Mouse (Mus musculus) lung, postnatal 36 days (tissue): ENCODE measurements around the gene Gm3411.
"Not testable (repeated sequence)": the region's sequence is repeated elsewhere in the genome, so short reads cannot be mapped to it uniquely, and the experiment has no call there.

Source experiments
- DNase-seq: peaks from one replicate; pipeline ENCODE4 v3.0.0; 2022; ENCODE audit warnings: mixed read lengths

The Gm3411 gene

DNA sequence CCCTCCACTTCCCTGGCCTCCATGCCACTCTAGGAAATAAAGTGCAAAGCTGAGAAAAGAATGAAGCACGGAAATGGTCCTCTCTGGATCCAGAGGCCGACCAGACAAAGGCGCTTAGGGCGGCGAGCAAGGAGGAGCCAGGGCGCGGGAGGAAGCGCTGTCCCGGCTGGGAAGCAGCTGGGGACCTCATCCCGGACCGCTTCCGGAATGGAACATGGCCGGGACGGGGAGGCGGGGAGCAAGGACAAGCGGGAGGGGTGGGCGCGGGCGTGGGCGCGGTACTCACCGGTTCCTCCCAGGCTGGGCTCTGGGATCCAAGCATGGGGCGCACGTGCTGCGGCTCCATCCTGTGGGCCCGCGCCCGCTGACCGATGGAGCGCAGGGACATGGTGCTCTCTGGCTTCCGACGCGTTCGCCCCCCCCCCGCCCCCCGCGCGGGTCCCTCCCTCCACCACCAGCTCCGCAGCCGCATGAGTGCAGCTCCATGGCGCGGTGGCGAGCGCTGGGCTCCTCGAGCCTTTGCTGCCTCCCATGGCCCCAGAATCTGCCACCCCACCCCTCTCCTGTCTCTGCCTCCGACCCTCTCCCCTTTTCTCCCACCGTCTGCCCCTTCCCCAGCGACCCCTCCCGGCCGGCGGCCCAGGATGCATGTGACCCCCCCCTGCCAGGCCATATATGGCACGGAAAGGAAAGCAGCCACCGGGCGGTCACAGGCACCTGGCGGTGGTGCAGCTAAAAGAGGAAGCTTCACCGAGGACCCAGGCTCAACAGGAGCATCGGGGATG, at the start of gene Gm3411:
Gene Gm3411 (minus strand): TSS at position 320 of the 785 bp plus-strand sequence.
- peak; percentile 27 for DNase-seq

DNA sequence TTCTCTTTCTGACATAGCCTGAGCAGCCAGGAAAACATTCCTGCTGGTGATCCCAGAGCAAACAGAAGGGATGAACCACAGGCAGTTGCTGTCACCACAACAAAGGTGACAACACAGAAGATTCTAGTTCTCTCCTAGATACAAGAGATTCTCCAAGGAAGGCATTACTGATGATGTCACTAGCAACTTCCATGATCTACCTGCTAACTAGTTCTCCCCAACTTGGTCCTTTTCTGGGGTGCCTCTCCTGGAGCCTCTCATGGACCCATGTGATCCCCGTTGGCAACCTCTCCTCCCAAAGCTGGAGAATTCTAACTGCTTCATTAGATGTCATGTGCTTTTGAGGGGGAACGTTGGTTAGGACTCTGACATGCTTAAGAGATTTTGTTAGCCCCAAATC, 17.7 kb upstream of the Gm3411 start, which contains the start of gene Gm21103:
Gene Gm21103 (minus strand): TSS at position 101 of the 400 bp plus-strand sequence.
- not testable (repeated sequence) for DNase-seq

DNA sequence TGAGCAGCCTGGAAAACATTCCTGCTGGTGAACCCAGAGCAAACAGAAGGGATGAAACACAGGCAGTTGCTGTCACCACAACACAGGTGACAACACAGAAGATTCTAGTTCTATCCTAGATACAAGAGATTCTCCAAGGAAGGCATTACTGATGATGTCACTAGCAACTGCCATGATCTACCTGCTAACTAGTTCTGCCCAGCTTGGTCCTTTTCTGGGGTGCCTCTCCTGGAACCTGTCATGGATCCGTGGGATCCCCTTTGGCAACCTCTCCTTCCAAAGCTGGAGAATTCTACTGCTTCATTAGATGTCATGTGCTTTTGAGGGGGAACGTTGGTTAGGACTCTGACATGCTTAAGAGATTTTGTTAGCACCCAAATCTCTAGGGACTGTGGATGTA, 67.9 kb downstream of the Gm3411 start, which contains the start of gene Gm21560:
Gene Gm21560 (minus strand): TSS at position 101 of the 400 bp plus-strand sequence.
- DNase-seq = not testable (repeated sequence)
